Mouse (Mus musculus) myocyte (in vitro differentiated cells): Measurements from ENCODE around the gene Gm3417.
"Not testable (repeated sequence)": the region's sequence is repeated elsewhere in the genome, so short reads cannot be mapped to it uniquely, and the experiment has no call there.

ENCODE experiments used
- E2F4 ChIP-seq: IDR thresholded peaks from one replicate; pipeline ENCODE4 v1.6.1; 2011; ENCODE audit warnings: mild to moderate bottlenecking, control low read depth, moderate library complexity; ENCODE audit not compliant: insufficient read depth
- MYOG ChIP-seq, 3 experiments: IDR thresholded peaks; one replicate each; pipeline ENCODE4 v1.6.1; 2011; ENCODE audit warnings: control low read depth in 2 of 3, low read depth in 2 of 3, mild to moderate bottlenecking in 2 of 3; ENCODE audit not compliant: insufficient read length in 2 of 3, control insufficient read depth in 1 of 3, insufficient read depth in 1 of 3
- POLR2A ChIP-seq: IDR thresholded peaks from one replicate; pipeline ENCODE4 v1.6.1; 2011; ENCODE audit warnings: low read depth, mild to moderate bottlenecking, control low read depth, moderate library complexity; ENCODE audit not compliant: insufficient read length
- POLR2AphosphoS2 ChIP-seq: IDR thresholded peaks from one replicate; pipeline ENCODE4 v1.6.1; 2011; ENCODE audit warnings: low read depth, control low read depth; ENCODE audit not compliant: insufficient read length
- REST ChIP-seq: IDR thresholded peaks from one replicate; pipeline ENCODE4 v1.6.1; 2011; ENCODE audit warnings: mild to moderate bottlenecking, control low read depth, moderate library complexity; ENCODE audit not compliant: insufficient read depth, insufficient read length
- TCF12 ChIP-seq: IDR thresholded peaks from one replicate; pipeline ENCODE4 v1.6.1; 2011; ENCODE audit warnings: mild to moderate bottlenecking, control low read depth; ENCODE audit not compliant: poor library complexity, insufficient read depth, severe bottlenecking
- TCF3 ChIP-seq: IDR thresholded peaks from one replicate; pipeline ENCODE4 v1.6.1; 2011; ENCODE audit warnings: low read depth, control low read depth; ENCODE audit not compliant: insufficient read length
- USF1 ChIP-seq: IDR thresholded peaks from one replicate; pipeline ENCODE4 v1.6.1; 2011; ENCODE audit warnings: low read depth, mild to moderate bottlenecking, control low read depth, moderate library complexity

DNA sequence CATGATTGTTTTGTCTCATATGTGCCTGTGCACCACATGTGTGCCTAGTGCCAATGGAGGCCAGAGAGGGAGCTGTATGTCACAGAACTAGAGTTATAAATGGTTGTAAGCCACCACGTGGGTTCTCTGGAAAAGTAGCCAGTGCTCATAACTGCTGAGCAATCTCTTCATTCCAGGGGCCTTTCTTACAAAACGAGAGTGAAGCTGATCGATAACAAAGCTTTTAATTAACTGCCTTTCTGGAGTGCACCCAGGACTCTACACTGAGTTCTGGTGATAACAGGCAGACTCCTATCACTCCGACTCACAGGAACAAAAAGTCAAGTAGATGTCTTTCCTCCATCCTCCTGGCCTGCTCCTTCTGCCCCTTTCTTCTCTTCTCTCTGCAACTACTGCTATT, 21.5 kb upstream of the Gm3417 start:
- TF ChIP-seq E2F4; POLR2A; POLR2AphosphoS2; USF1; REST; TCF3; TCF12; MYOG (IDR thresholded peaks at IDR 0.05; ENCODE audit: control insufficient read depth in 1 of 3, insufficient read depth in 1 of 3, insufficient read length in 2 of 3, low read depth in 2 of 3): not testable (repeated sequence)
